Mouse (Mus musculus): ENCODE results near the gene Mob3a.

- no peak for TF ChIP-seq CTCF (IDR thresholded peaks at IDR 0.05; ENCODE audit: low read depth)
- TF ChIP-seq EP300 (IDR thresholded peaks at IDR 0.05; ENCODE audit: low read depth): no peak
Observed at GRCm38 (mm10) chr10:80675405-80676197, 26.2 kb downstream of the Mob3a start.
